Mouse (Mus musculus) B cell, adult 62 days (primary cell): Measurements from ENCODE around the gene Myo18a. TPM values are rescaled to one million over a fixed set of nuclear protein-coding genes. Genes with fewer than 3 reads are reported as not detected.

ENCODE experiments used
- total RNA-seq: library from RNA; stranded (reverse); gene quantifications from 4 replicates; pipeline ENCODE4 v1.2.4, GENCODE M21; 2023

The Myo18a gene
- 112 to 134 TPM (median 121 TPM) in 4 replicates for total RNA-seq

DNA sequence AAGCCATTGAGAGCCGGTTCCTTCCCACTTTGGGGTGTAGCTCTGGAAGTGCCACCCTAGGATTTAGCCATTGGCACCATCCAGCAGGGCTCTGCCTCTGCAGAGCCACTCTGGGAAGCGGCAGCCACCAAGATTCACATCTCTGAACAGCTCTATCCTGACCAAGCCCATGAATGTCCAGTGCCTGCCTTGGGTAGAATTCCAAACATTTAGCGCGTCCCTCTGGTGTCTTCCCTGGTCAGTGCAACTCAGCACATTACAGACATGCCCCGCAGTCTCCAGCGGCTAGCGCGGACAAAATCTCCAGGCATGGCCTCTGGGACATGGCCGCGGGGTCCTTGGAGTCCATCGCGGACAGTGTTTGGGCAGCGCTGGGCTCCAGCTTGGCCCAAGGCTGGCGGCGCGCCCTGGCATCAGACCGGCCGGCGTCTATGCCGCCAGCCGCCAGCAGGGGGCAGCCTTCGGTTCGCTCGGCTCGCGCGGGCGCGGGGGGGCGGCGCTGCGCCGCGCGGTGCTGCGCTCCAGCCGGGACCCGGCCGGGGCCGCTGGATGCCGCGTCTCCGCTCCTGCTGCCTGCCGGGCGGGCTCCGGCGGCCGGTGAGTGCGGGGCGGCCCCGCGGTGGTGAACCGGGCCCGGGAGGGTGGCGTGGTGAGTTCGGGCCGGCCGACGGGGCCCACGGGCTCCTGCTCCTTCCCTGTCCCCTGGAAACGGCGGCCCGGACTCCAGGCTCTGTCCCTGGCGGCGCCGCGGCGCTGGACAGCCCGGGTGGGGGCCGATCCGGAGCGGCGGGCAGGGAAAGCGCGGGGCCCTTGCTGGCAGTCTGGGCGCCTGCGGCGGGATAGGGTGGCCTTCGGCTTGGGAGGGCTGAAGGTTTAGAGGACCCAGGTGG is at the start of gene Myo18a:
Myo18a (plus strand) TSS at position 464 of the 890 bp plus-strand sequence.

DNA sequence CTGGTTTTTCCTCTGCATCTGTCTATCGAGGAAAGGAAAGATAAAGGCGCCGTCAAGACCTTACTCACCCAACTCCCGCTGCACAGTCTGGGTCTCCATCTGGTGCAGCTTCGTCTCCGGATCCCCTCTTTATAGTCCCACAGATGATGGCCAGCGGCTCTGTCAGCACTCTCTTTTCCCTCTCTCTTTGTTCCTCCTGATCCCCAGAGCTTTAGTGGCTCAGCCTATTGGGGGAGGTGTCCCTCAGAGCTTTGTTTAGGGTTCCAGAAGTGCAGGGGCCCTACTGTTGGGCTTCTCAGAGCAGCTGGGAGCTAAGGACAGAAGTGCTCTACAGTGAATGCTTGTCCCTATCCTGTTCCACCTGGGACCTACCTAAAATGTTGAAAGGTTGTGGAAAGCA is 37.9 kb upstream of the Myo18a start, which contains the start of gene Cryba1:
Cryba1 (minus strand) TSS at position 101 of the 400 bp plus-strand sequence.

DNA sequence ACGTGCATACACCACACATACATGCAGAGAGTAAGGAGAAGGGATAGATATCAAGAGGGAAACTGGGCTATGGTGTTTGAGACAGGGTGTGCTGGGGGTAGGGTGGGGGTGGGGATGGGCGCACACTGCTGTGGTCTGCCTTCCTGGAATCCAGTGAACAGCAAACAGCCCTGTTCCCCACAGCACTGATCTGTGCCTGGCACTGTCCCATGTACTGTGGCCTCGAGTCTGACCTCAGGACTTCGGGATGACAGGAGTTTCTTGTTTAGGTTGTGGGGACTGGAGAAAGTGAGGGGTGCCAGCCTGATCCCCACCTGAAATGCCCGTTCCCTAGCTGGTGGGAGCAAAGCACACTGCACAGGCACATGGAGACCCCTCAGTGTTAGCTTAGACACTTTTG is 24.7 kb downstream of the Myo18a start, which contains the start of gene Gm10277:
Gm10277 (minus strand) TSS at position 41 of the 400 bp plus-strand sequence.

DNA sequence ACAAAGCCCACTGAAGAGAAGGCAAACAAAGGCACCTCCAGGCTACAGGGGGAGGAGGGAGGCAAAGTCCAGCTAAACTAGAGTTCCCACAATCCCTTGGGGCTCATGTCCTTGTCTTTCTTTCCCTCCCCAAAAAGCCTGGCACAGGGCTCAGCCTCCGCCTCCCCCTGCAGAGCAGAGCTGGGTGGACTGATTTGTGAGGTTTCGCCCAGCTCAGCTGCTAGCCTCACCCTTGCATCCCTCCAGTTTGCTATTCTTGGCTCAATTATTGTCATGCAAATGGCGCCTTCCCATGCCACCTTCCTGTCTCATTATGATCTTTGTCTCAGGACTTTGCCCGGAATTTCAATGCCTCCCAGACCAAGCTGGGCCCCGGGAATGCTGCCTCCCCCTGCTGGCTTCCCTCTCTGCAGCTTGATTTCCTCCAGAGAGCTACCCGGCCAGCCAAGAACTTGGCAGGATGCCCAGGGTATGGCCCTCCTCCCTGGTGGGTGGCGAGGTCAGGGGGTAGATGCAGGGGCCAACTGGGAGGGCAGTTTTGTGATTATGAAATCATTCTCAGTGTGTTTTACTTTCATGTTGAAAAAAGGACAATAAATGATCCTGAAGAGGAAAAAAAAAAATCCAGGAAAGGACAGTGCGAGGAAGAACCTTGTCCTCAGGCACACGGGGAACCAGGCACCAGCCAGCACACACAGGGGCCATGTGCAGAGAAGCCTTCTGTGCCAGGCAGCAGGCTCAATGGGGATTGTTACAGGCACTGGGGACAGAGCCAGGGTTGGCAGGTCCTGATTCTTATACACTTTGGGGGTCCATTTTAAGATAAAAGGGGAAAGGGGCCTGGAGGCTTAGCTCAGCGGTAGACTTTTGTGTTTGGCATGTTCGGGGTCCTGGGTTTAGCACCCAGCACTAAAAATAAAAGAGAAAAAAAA is 131.0 kb downstream of the Myo18a start, which contains the start of gene Pipox:
Pipox (minus strand) TSS at position 310 of the 932 bp plus-strand sequence.

Other genes with a start within 250 kb of the Myo18a start
- gene Abhd15, start 248.1 kb upstream of the Myo18a start, total RNA-seq: 0.27 to 1.1 TPM (median 0.56 TPM) in 4 replicates
- 5.0 to 12.0 TPM (median 8.4 TPM) in 4 replicates for gene Trp53i13, start 247.3 kb upstream of the Myo18a start, total RNA-seq
- 0.44 to 0.55 TPM (median 0.54 TPM) in 3 of 4 replicates, not detected in the other for gene Gm10392, start 244.0 kb upstream of the Myo18a start, total RNA-seq
- 47.0 to 47.6 TPM (median 47.4 TPM) in 4 replicates for gene Taok1, start 155.4 kb upstream of the Myo18a start, total RNA-seq
- gene Nufip2, start 77.1 kb upstream of the Myo18a start, total RNA-seq: 103 to 110 TPM (median 108 TPM) in 4 replicates
- not detected in 4 replicates for gene Cryba1, start 38.0 kb upstream of the Myo18a start, total RNA-seq
- not detected in 4 replicates for gene Gm10277, start 24.5 kb downstream of the Myo18a start, total RNA-seq
- gene Pipox, start 130.8 kb downstream of the Myo18a start, total RNA-seq: 0.66 to 1.2 TPM in 2 of 4 replicates, not detected in the others
- gene Sez6, start 167.6 kb downstream of the Myo18a start, total RNA-seq: not detected in 4 replicates
- gene Phf12, start 219.5 kb downstream of the Myo18a start, total RNA-seq: 162 to 186 TPM (median 167 TPM) in 4 replicates